Mouse (Mus musculus) cerebellum, postnatal 10 days (tissue): ENCODE data around the gene Gprc6a.
A peak's percentile ranks its signal among the peaks of the same experiment; 100 is the strongest.

Source experiments
- DNase-seq, 2 experiments: peaks; one replicate each; pipeline ENCODE4 v3.0.0; 2021; ENCODE audit warnings: mixed read lengths in 2 of 2

Gprc6a gene

DNA sequence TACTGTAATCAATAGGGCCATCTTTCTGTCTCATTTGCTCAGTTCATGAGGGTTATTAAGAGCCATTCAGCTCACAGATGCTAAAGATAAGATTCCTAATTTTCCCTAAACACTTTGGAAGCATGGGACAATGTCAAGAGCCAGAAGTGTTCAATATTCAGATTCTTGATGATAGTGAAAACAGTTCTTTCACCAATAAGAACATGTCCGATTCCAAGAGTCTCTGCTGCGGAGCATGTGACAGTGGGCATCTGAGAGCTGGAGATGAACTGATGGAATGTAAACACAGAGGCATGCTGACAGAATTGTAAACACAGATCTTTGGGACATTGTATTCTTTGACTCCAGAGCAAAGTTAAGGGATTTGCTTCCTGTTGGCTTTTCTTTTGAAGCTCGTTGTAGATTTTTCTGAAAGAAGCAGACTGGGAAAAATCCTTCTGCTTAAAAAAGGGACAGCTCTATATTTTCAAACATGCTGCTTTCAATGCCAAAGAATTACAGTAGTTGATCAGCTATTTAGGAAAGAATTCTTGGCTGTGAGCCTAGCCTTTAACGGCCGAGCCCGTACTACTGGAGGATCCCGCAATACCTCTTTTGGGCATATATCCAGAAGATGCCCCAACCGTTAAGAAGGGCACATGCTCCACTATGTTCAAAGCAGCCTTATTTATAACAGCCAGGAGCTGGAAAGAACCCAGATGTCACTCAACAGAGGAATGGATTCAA lies at the start of gene Gprc6a:
Gene Gprc6a (minus strand): TSS at position 51 of the 726 bp plus-strand sequence.
- DNase-seq: no peak

DNA sequence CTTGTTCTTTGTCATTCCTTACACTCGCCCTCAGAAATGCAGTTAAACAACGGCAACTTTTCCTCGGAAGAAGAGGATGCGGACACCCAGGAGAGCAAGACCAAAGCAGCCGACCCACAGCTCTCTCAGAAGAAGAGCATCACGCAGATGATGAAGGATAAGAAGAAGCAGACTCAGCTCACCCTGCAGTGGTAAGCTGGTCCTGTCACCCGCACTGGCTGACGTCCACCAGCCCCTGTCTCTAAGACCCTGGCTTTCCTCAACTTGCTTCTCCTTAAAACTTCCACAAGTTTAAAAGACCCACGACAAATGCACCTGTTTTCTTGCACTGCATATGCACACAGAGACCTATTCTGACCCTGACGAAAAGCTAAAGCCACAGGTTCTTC lies 47.0 kb upstream of the Gprc6a start:
- DNase-seq: no peak

DNA sequence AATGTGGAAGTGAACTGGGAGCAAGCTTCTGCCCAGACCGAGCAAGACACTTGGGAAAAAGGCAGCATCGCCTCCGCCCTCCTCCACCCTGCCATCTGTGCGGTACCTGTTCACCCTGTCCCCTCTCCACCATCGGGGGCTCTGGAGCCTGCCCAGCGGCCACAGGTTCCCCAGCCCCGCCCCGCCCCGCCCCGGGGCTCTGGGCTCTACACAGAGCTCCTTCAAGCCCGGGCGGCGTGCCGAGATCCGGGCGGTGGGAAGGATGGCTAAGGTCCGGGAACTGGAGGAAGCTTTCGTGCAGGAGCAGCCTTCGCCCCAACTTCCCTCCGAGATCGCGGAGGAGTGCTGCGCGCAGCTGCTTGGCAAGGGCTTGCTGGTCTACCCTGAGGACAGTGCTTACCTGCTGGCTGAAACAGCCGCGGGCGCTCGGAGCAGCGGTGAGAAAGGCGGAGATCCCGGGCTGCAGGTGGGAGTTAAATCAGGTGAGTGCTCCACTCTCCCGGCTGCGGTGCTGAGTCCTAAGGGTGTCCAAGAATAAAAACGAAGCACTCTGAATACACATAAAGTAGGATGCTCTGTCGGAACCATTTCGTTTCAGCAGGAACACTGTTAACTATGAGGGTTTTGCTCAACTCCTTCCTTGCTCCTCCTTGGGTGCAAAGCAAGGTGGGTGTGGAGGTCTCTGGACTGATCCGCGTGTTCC lies 46.4 kb upstream of the Gprc6a start, which contains the start of gene Rfx6:
Gene Rfx6 (plus strand): TSS at position 209 of the 703 bp plus-strand sequence.
- DNase-seq: peak; percentile 51 to 62

DNA sequence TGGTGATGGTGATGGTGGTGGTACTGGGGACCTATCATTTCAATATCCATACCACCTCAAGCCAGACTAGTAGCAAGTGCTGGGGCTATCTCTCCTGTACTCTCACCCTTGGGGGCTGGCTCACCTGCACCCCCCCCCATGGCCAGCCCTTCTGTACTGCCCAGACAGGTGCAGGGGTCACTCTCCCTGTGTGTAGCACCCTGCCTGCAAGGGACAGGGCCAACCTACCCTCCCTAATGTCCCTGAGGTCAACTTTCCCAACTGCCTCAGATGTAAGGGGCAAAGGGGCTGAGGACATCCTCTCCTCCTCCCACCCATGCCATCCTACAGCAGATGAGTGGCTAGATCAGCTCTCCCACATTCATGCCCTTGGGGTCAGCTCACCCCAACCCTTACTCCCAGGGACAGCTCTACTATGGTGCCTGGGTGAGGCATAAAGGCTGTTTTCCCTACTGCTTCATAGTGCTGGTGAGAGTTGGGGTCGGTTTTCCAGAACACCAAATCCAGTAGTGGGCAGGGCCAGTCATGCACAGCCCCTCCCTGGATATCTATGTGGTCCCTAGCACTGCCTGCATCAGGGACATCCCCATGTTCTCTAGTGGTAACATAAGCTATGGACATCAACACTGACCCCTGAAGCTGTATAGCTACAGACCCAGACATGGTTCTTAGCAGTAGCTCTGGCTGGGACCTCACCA lies 41.0 kb upstream of the Gprc6a start:
- no peak for DNase-seq

DNA sequence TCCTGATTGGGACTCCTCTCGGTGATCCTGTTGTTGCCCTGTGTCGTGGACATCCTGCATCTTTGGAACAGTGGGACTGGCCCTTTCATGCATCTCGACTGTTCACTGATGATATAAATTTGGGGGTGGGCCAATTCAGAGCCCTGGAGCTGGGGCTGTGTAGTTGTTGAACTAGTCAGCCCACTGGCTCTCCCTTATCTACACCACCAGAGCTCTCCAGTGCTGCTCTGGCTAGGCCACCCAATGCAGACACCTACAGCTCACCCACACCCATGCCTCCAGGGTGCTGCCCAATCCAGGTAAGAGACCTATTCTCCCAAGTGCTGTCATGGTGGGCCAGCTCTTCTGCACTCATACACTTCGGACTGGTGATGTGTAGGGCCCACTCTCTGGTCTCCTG lies 40.3 kb upstream of the Gprc6a start:
- DNase-seq: no peak

DNA sequence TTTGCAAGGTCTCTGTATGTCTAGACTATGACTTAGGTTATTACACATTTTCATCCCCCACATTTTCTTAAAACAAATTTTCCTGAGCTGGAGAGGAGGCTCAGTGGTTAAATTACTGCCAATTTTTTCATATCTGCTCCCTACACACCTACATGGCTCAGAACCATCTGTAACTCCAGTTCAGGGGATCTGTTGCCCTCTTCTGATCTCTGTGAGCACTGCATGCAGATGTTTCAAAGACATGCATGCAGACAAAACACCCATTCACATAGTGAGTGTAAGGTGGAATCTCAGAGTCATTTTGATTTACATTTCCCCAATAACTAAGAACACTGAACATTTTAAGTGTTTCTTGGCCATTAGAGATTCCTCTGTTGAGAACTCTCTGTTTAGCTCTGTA lies 38.1 kb upstream of the Gprc6a start:
- DNase-seq: peak; percentile 13 to 14

DNA sequence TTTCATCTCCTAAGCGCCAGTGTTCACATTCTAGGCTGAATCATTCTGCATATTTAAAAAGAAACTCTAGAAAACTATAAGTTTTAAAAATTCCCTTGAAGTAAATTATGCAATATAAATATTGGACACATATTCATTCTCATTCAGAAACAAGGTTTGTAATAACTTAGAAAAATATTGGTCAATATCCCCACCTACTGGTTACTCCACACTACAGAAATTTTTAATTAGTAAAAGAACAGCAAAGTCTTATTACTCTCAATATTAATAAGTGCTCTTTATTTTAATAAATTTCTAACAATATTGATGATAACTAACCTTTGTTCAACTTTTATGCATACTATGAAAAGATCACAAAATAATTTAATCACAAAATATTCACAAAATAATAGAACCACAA lies 26.1 kb upstream of the Gprc6a start:
- no peak for DNase-seq

DNA sequence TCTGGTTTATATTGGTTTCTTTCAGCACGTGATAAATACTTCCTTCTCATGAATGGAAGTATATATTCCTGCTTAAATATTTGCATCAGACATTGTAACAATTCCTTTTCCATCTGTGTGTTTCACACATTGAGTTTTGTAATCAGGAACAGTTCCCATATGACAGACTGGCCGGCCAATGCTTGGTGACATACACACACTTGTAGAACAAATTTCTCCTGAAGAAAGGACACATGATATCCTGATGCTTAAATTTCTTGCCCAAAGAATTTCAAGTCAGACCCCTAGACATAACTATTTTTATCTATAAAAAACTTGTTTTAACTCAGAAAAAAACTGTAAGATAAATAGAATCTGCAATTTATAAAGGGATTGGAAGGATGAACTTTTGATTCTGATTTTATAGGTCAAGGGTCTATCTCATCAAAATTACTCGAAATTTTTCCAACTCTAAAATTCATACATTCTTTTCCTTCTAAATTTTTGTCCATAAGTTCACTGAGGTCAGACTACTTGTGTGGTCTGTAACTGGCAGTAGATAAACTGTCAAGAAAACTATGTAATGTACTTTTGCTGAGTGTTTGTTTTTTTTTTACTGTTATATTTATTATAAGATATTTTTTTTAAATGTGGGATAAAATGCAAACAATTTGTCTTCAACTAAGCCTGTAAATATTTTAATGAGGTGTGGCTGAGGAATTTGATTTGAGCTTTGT lies 18.4 kb upstream of the Gprc6a start:
- no peak for DNase-seq

DNA sequence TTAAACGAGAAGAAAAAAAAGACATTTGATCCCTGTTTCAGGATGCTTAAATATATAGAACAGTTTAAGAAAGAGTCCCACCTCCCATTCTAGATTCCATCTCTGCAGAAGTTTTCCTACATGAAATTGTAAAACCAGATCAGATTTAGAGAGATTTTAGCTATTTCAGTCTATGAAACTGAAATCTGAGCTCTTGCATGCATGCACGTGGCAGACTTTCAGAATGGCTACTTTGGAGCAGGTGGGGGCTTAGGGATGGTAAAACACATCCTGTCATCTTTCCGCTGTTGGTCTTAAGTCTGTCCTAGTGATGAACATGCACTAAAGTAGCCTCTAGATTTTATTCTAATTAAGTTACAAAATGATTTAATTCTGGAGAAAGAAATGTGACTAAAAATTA lies 10.1 kb downstream of the Gprc6a start:
- no peak for DNase-seq

DNA sequence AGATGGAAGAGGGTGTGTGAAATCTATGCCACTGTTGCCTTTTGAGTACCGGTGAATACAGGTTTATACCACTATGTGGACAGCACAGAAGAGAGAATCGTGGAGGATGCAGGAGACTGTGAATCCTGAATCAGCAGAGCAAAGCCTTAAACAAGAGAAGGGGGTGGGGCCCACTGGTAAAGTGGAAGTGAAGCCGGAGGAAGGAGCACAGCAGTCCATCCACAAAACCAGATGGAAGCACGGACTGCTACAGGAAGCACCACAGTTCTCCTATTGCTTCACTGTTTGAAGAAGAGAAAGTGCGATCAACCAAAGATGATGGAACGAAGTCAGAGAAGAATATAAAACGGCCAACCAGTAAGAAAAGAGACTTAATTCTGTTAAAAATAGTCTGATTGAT lies 11.1 kb downstream of the Gprc6a start:
- DNase-seq: peak; percentile 4 to 6

DNA sequence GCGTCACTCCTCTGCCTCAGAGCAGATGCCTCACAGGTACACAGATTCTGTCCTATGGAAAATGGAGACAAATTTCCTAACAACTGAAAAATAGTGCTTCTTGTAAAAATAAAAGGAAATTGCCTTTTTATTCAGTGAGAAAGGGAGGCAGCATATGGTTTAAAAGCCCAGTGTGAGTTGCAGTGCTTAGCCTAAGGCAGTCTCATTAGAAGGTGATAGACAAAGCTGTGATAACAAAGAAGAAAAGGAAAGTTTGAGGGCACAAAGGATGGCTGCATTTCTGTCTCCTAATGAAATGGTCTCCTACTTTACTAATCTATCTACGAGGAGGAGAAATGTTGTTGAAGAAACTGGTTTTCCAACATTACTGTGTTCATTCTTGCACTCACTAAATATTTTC lies 12.7 kb downstream of the Gprc6a start:
- no peak for DNase-seq

DNA sequence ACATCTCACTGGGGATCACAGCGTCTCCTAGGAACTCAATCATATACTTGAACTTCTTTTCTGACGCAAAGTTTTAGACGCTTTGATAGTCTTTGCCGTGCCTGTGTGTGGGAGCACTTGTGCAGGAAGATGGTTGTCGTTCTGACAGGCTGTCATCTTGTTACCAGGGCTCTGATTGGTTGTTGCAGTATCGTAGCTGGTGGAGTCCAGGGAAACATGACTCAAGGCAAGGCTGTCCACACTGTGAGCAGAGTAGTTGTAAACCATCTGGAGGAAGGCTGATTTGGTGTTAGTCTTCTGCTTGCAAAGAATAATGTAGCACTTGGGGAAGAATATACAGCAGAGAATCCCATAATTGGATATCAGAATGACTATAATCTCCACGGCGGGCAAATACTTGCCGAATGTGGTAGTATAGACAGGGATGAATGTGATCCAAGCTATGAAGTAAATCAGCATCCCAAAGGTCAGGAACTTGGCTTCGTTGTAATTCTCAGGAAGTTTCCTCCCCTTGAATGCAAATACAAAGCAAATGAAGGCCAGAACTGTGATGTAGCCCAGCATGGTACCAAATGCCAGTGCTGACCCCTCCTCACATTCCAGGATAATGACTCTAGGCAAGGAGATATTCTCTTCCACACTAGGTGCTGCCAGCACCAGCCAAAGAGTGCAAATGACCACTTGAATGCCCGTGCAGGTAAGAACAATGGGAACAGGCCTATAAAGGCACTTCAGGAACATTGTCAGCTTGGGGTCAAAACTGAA lies 16.3 kb downstream of the Gprc6a start:
- no peak for DNase-seq

DNA sequence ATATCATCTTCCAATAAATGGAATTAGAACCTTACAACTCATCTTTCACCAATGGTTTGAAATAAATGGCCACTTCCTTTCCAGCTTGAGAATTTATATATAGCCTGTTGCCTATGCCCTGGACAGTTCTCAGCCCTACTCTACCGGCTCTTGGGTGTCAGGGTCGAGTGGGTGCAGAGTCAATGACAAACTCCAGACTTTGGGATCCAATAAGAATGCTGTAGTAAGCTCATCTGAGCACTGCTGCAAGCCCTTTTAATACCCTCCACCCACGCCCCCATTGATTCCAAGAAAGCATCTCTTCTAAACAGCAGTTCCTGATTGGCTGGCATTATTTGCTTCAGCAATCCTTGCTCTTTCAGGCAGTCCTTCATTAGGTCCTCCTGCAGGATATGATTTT lies 17.8 kb downstream of the Gprc6a start:
- DNase-seq: no peak

DNA sequence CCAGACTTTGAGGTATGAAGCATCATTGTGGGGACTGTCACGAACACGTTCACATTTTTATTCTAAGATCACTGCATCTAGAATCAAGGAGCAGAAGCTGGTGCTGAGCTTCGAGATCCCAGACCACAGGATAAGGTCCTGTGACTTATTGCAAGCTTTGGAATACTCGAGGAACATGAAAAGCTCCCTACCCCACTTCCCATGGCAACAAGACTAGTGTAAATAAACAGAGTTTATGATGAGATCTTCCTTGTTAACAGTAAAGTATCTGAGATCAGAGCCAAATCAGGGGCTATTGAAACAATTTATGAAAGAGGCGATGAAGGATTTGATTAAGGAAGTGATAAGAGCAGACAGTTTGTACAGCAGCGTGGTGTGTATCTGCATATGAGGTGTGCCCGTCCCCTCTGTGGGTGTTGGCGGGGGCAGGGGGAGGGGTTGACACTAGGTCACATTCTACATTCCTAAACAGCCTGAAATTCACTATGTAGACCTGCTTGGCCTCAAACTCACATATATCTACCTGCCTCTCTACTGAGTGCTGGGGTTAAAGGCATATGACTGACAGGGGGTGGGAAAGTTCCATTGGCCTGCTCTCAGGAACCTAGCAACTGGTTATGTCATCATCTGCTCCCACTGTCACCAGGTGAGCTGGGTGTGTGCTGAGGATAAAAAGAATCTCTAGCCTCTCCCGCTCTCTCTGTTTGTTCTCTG lies 19.1 kb downstream of the Gprc6a start:
- no peak for DNase-seq

DNA sequence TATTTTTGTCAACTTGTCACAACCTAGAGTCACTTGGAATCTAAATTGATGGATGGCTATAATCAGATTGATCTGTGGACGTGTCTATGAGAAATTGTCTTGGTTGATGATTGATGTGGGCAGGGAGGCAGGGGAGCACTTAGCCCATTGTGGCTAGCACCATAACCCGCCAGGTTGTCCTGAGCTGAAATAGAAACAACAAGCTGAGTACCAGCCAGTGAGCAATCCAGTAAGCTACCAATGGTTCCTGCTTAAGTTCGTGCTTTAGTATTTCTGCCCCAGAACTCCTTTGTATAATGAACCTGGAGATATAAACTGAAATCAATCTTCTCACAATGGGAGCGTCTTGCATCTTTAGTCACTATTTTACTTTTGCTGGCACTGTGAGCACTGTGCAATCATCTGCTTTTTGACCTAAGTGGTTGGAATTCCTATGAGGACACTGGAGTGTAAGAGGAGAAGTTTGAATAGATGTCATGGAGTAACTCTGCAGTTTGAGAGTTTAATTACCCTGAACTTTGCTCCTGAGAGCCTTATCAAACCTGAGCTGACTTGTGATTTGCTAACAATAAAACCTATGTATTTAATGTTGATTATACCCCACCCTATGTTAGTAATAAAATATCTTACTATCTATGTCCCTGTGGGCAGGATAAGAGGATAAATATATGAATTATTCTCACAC lies 21.4 kb downstream of the Gprc6a start:
- no peak for DNase-seq

DNA sequence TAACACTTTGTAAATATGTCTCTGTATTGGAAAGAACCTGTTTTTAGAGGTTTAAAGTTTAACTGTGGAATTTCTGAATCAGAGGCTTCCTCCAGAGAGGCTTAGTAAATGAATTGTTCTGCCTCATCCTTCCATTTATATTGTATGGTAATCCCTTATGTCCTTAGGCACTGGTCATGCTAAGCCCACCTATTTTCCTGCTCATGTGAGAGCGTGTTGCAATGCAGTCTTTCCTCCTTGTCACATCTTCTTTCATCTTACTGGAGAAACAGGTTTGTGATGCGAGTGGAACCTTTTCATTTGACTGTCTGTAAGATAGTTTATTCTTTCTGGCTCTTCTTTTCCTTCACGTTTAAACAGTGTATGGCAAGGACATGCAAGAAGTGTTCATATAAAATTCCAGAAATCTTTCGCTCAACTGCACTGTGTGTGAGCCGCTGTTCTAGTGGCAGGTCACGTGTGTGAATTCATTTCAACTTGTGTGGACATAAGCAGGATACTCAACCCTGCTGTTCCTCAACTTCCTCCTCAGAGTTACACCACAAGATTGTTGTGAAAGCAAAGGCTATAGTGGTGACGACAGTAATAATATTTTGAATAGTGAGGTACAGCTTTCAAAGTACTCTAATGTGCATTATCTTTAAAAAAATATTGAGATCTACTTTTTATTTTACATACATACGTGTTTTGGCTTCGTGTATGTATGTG lies 34.2 kb downstream of the Gprc6a start:
- DNase-seq: no peak

DNA sequence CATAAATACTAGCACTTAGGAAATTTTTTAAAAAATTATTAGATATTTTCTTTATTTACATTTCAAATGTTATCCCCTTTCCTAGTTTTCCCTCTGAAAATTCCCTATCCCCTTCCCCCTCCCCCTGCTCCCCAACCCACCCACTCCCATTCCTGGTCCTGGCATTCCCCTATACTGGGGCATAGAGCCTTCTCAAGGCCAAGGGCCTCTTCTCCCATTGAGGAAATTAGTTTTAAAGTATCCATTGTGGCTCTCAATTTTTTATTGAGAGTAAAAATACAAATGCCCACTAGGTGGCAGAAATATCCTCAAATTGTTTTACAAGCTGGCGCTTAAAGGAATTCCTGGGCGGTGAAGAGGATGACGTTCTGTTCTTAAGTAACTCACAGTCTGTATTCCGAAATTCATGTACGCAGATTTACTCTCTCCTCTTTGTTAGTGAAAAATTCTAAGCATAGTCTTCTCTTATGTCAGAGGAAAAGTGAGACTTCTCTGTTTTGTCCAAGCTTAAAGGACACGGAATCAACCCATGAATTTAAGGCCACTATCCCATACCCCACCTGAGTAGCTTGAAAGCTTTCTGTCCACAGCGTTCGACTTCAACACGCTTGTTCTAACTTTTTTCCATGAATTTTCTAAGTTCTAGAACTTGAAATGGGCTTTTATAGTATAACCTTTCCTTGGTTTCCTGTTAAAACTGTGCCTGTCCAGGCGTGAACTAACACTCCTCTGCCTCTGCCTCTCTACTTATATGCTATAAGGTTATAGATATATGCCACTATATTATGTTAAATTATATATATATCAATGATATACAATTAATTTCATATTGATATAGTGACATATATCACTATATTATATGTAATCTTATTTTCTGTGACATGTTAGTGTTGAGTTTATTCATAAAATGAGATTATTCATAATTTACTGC lies 36.0 kb downstream of the Gprc6a start:
- DNase-seq: peak; percentile 25 to 75

DNA sequence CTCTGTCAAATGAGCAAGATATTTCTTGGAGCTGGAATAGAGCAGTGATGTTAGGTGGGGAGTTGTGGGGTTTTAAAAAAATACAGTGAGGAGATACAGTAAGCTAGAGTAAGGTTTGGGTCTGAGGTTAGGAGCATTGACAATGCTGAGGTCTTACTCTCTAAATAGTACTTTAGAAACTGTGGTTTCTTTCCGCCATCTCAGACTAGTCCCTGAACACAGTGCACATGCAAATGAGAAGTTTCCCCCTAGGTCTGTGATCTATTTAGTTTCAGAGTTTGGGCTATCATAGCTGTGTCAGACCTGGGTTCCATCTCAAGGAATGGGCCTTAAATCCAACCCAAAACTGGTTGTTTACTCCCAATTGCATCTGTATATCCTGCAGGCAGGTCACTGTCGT lies 39.7 kb downstream of the Gprc6a start:
- DNase-seq: no peak

DNA sequence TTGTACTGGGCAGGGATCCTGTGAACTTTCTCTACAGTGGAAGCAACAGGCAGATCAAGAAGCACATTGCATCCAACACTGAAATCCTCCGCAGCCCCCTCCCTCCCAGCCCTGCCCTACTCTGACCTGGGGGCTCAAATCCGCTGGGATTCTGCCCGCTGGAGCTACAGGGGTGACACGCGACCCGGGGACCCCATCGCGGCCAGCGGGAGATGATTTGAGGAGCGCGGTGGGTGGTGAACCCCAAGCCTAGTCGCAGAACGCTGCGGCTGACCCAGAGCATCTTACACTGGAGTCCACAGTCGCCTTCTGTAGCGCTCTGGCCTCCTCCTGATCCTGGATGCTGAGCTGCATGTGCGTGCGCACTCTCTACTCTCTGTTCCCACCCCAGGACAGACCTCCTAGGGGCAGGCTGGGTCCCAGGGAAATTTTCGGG lies 41.1 kb downstream of the Gprc6a start, which contains the start of gene Fam162b:
Gene Fam162b (minus strand): TSS at position 379 of the 436 bp plus-strand sequence.
- peak in 1 of 2 experiments; percentile 4 for DNase-seq
